Mouse (Mus musculus) heart, embryonic 11.5 days (tissue): Measurements from ENCODE around the gene Tmem179. TPM values are rescaled to one million over a fixed set of nuclear protein-coding genes. Genes with fewer than 3 reads are reported as not detected.
A peak's percentile ranks its signal among the peaks of the same experiment; 100 is the strongest.

Source experiments
- ATAC-seq: fragments of 200-750 bp; cut with Nextera tagmentation; replicated peaks from 2 replicates; pipeline ENCODE4 v1.8.0; 2017; ENCODE audit warnings: moderate library complexity; ENCODE audit not compliant: insufficient number of reproducible peaks, low FRiP score, low TSS enrichment
- H3K27ac ChIP-seq: fragments of 300-500 bp; sonication (generic); 2 replicates; pipeline ENCODE4 v1.5.1; 2014; ENCODE audit warnings: mild to moderate bottlenecking, low read depth, low read length
- H3K27me3 ChIP-seq: fragments of 300-500 bp; sonication (generic); 2 replicates; pipeline ENCODE4 v1.6.1; 2014; ENCODE audit warnings: mild to moderate bottlenecking, low read length, mixed read lengths; ENCODE audit not compliant: control insufficient read depth, insufficient read depth
- H3K36me3 ChIP-seq: fragments of 300-500 bp; sonication (generic); 2 replicates; pipeline ENCODE4 v1.6.1; 2014; ENCODE audit warnings: mild to moderate bottlenecking, low read length, moderate library complexity, mixed read lengths; ENCODE audit not compliant: control insufficient read depth, insufficient read depth
- H3K4me1 ChIP-seq: fragments of 300-500 bp; sonication (generic); 2 replicates; pipeline ENCODE4 v1.6.1; 2014; ENCODE audit warnings: low read length; ENCODE audit not compliant: control insufficient read depth, insufficient read depth
- H3K4me2 ChIP-seq: fragments of 300-500 bp; sonication (generic); 2 replicates; pipeline ENCODE4 v1.6.1; 2014; ENCODE audit warnings: mild to moderate bottlenecking, moderate library complexity
- H3K4me3 ChIP-seq: fragments of 300-500 bp; sonication (generic); 2 replicates; pipeline ENCODE4 v1.5.1; 2014; ENCODE audit warnings: low read depth, low read length
- H3K9ac ChIP-seq: fragments of 300-500 bp; sonication (generic); 2 replicates; pipeline ENCODE4 v1.6.1; 2014; ENCODE audit warnings: mild to moderate bottlenecking, low read depth, low read length, moderate library complexity
- H3K9me3 ChIP-seq: fragments of 300-500 bp; sonication (generic); replicated peaks from 2 replicates; pipeline ENCODE4 v1.6.1; 2016; ENCODE audit warnings: low read length; ENCODE audit not compliant: control insufficient read depth
- WGBS: fragments of 180-500 bp; shearing (Covaris S2); extraction: QIAGEN DNeasy Blood & Tissue Kit; methylation state at CpG from one replicate; pipeline ENCODE4 v1.1.7; 2014; ENCODE audit not compliant: insufficient replicate concordance; 5-methylcytosine and 5-hydroxymethylcytosine counted together
- polyA plus RNA-seq: library from polyadenylated mRNA; unstranded; fragments of >200 nt; fragmentation: Nextera tagmentation; extraction: Ambion mirVana; gene quantifications from 2 replicates; pipeline ENCODE4 v1.2.1, GENCODE M21; 2014

Tmem179 gene
- polyA plus RNA-seq, result 0.69 and 0.73 TPM in 2 replicates

DNA sequence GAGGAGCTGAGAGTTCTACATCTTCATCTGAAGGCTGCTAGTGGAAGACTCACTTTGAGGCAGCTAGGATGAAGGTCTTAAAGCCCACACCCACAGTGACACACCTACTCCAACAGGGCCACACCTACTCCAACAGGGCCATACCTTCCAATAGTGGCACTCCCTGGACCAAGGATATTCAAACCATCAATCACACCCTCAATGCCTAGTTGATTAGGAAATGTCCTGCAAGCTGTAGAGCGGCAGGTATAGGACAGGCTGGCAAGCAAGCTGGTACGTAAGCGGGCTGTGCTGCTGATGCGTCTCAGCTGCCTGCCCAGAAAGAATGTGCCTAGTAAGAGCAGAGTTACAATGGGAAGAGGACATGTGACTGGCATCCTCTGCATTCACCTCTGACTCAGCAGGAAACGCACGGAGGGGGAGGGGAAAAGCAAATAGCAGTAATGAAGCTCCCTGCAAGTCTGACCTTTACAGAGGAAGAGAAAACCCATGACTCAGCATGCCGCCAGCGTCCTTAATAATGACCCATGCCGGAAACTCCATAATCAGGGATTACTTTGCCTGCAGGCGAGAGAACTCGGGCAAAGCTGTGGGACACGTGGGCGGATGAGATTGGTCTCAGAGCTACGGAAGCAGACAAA, at the start of gene Tmem179:
Tmem179 (minus strand) TSS at position 51 of the 641 bp plus-strand sequence.
- peak; percentile 66 for ATAC-seq
- H3K4me1 ChIP-seq, result peaks cover 22% of the 10 kb centered on the region
- peaks cover 8% of the 10 kb centered on the region for H3K27me3 ChIP-seq
- H3K36me3 ChIP-seq, result no peaks in the 10 kb centered on the region
- H3K9ac ChIP-seq, result no peak within 1 kb of the TSS
- H3K4me3 ChIP-seq, result no peak within 1 kb of the TSS
- WGBS, result 20% methylated on average over 14 of the region's 14 CpGs
- no peaks in the 10 kb centered on the region for H3K9me3 ChIP-seq
- peak within 1 kb of the TSS; percentile 38 for H3K4me2 ChIP-seq
- peak within 1 kb of the TSS; percentile 80; the same call in 1 of the 2 replicates for H3K27ac ChIP-seq

GRCm38 (mm10) chr12:112563011-112563410, 46.5 kb upstream of the Tmem179 start:
- H3K9me3 ChIP-seq, result no peaks in the 10 kb centered on the region
- no peak overlapping the region for H3K9ac ChIP-seq
- no peaks in the 10 kb centered on the region; the same call in 1 of the 2 replicates for H3K4me1 ChIP-seq
- no peak overlapping the region for H3K4me2 ChIP-seq
- no peaks in the 10 kb centered on the region for H3K36me3 ChIP-seq
- no peak overlapping the region for H3K27ac ChIP-seq
- 73% methylated on average over 6 of the region's 6 CpGs for WGBS
- H3K27me3 ChIP-seq, result peaks cover 3% of the 10 kb centered on the region; the same call in 1 of the 2 replicates
- H3K4me3 ChIP-seq, result no peak overlapping the region
- ATAC-seq, result no peak

DNA sequence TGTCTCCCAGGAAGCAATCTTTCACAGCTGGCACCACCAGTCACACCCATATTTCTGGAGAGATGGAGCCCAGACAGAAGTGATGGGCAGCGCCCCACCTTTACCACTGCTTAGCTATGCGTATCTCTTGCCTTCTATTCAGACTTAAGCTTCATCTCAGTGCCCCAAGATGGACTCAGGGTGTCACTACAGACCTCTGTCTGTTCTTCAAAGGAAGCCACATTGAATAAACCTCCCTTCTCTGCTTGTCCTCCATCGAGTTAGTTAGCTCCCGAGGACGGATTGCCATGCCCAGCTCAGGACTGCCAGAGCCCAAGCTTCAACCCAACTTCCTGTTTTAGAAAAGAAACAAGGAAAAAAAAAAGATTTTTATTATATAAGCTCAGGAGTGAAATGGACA, 45.9 kb upstream of the Tmem179 start:
- 76% methylated on average over 5 of the region's 5 CpGs for WGBS

GRCm38 (mm10) chr12:112561163-112561562, 44.6 kb upstream of the Tmem179 start:
- Histone ChIP-seq H3K4me1 (no peaks in the 10 kb centered on the region; the same call in 1 of the 2 replicates), H3K4me3 (no peak overlapping the region), H3K9ac (no peak overlapping the region), H3K4me2 (no peak overlapping the region), H3K27me3 (peaks cover 3% of the 10 kb centered on the region; the same call in 1 of the 2 replicates), H3K27ac (no peak overlapping the region), H3K9me3 (no peaks in the 10 kb centered on the region), H3K36me3 (no peaks in the 10 kb centered on the region)
- WGBS, result 65% methylated on average over 3 of the region's 3 CpGs
- ATAC-seq, result no peak

More for the DNA sequence above, 45.9 kb upstream of the Tmem179 start:
- no peaks in the 10 kb centered on the region; the same call in 1 of the 2 replicates for H3K4me1 ChIP-seq
- H3K9ac ChIP-seq, result no peak overlapping the region
- H3K27me3 ChIP-seq, result peaks cover 3% of the 10 kb centered on the region; the same call in 1 of the 2 replicates
- H3K9me3 ChIP-seq, result no peaks in the 10 kb centered on the region
- no peak overlapping the region for H3K4me3 ChIP-seq
- no peak for ATAC-seq
- H3K4me2 ChIP-seq, result no peak overlapping the region
- H3K36me3 ChIP-seq, result no peaks in the 10 kb centered on the region
- no peak overlapping the region for H3K27ac ChIP-seq

- Histone ChIP-seq H3K4me3 (no peak overlapping the region), H3K9me3 (no peaks in the 10 kb centered on the region), H3K27me3 (peaks cover 3% of the 10 kb centered on the region; the same call in 1 of the 2 replicates), H3K4me2 (no peak overlapping the region), H3K9ac (no peak overlapping the region), H3K27ac (no peak overlapping the region), H3K36me3 (no peaks in the 10 kb centered on the region), H3K4me1 (no peaks in the 10 kb centered on the region; the same call in 1 of the 2 replicates)
- 0 out of 2 replicates have a peak, but pooled peaks have one; percentile 26 for ATAC-seq
- 30% methylated on average over 5 of the region's 5 CpGs for WGBS
Measured at GRCm38 (mm10) chr12:112560176-112560797, 43.7 kb upstream of the Tmem179 start.

DNA sequence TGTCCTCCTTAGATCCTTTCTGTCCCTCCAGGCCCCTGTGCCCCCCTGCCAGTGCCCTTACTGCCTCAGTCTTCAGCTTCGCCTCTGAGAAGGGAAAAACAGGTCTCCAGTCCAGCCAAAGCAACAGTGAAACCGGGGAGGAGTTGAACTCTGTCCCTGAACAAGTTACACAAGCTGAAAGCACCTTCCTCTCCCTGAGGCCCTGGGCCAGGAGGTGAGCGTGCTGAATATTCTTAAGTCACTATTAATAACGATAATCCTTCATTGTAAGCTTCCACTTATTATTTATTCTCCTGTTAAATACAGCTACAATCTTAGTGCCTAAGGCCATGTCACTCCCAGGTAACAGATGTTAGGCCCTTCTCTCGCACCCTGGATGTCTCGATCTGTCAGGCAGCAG, 43.1 kb upstream of the Tmem179 start:
- Histone ChIP-seq H3K9ac (no peak overlapping the region), H3K4me2 (no peak overlapping the region), H3K9me3 (no peaks in the 10 kb centered on the region), H3K27me3 (peaks cover 3% of the 10 kb centered on the region; the same call in 1 of the 2 replicates), H3K4me3 (no peak overlapping the region), H3K27ac (no peak overlapping the region), H3K4me1 (no peaks in the 10 kb centered on the region; the same call in 1 of the 2 replicates), H3K36me3 (no peaks in the 10 kb centered on the region)
- WGBS, result 66% methylated on average over 6 of the region's 6 CpGs
- ATAC-seq, result no peak

DNA sequence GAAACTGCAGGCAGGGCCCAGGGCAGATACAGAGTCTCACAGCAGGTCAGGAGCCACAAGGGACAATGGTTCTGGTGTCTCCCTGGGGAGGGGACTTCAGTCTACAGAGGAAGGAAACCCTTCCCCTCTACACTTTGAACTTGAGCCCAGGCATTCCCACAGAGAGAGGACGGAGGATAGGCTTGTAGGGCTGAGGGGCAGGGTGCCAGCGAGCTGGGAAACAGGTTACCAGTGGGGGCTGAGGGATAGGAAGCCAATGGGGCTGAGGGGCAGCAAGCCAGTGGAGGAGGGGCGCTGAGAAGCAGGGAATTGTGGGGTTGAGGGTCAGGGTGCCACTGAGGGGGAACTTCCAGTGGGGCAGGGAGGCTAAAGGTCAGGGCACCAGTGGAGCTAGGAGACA, 42.7 kb upstream of the Tmem179 start:
- Histone ChIP-seq H3K4me3 (no peak overlapping the region), H3K9me3 (no peaks in the 10 kb centered on the region), H3K9ac (no peak overlapping the region), H3K4me1 (no peaks in the 10 kb centered on the region; the same call in 1 of the 2 replicates), H3K27me3 (peaks cover 3% of the 10 kb centered on the region; the same call in 1 of the 2 replicates), H3K36me3 (no peaks in the 10 kb centered on the region), H3K4me2 (no peak overlapping the region), H3K27ac (no peak overlapping the region)
- WGBS, result 55% methylated on average over 3 of the region's 3 CpGs
- ATAC-seq, result no peak

DNA sequence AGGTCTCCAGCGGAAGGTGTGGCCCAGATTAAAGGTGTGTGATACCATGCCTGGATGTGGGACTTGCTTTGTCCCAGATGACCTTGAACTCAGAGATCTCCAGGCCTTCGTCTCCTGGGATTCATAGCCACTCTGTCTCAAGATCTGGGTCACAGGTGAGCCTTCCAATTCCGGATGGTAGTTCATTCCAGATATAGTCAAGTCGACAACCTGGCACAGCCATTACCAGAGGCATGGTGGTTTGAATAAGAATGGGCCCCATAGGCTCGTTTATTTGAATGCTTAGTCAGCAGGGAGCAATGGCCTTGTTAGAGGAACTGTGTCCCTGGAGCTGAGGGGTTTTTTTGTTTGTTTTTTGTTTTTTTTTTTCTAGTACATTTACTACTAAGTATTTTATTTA, 40.7 kb upstream of the Tmem179 start:
- no peak for ATAC-seq
- H3K9ac ChIP-seq, result no peak overlapping the region
- 78% methylated on average over 5 of the region's 5 CpGs for WGBS
- H3K4me1 ChIP-seq, result no peaks in the 10 kb centered on the region; the same call in 1 of the 2 replicates
- H3K27me3 ChIP-seq, result peaks cover 3% of the 10 kb centered on the region; the same call in 1 of the 2 replicates
- no peak overlapping the region for H3K4me3 ChIP-seq
- no peak overlapping the region for H3K27ac ChIP-seq
- H3K9me3 ChIP-seq, result no peaks in the 10 kb centered on the region
- H3K4me2 ChIP-seq, result no peak overlapping the region
- no peaks in the 10 kb centered on the region for H3K36me3 ChIP-seq
